Mouse (Mus musculus): Measurements from ENCODE around the gene Trpc3. TPM values are rescaled to one million over a fixed set of nuclear protein-coding genes. Genes with fewer than 3 reads are reported as not detected.

Trpc3 gene
- polyA plus RNA-seq, 2 experiments = 0.15 to 0.23 TPM

DNA sequence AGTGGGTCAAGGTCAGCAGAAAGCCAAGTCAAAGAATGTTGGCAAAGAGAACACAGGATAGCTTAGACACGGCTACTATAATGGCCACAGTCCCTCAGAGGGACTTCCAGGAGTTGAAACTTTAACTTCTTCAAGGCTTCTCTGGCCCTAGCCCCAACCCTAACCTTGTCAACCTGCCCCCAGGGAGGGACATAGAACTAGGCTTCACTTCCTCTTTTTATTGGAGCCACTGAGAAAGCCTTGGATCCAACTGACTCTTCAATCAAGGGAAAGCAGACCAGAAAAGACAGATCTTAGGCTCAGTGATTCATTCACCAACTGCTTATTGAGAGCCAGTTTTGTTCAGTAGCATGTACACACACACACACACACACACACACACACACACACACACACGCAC lies 63.2 kb downstream of the Trpc3 start:
- Histone ChIP-seq H3K4me1 (replicated peaks; ENCODE audit: control insufficient read depth in 2 of 2, insufficient read depth in 2 of 2, low read length in 1 of 2) (no peaks in the 10 kb centered on the region), H3K9me3 (ENCODE audit: control insufficient read depth, low read length) (no peaks in the 10 kb centered on the region), H3K9ac (replicated peaks) (no peak overlapping the region), H3K4me3 (ENCODE audit: insufficient read depth in 1 of 2, low read depth in 2 of 2, low read length in 2 of 2) (no peak overlapping the region), H3K36me3 (replicated peaks; ENCODE audit: control insufficient read depth, insufficient read depth, low read depth) (no peaks in the 10 kb centered on the region), H3K27ac (no peak overlapping the region), H3K4me2 (ENCODE audit: low read depth) (no peak overlapping the region), H3K27me3 (ENCODE audit: control insufficient read depth, insufficient read depth, low read length) (no peaks in the 10 kb centered on the region)
- no peak for ATAC-seq (ENCODE audit: insufficient read depth)
- DNase-seq (ENCODE audit: low read depth in 3 of 3, low spot score in 3 of 3) = no peak
- TF ChIP-seq CTCF (IDR thresholded peaks at IDR 0.05; ENCODE audit: low read depth) (no peak), EP300 (IDR thresholded peaks at IDR 0.05; ENCODE audit: low read depth) (no peak)
- WGBS (ENCODE audit: insufficient replicate concordance) = 43% methylated on average over 2 of the region's 2 CpGs

DNA sequence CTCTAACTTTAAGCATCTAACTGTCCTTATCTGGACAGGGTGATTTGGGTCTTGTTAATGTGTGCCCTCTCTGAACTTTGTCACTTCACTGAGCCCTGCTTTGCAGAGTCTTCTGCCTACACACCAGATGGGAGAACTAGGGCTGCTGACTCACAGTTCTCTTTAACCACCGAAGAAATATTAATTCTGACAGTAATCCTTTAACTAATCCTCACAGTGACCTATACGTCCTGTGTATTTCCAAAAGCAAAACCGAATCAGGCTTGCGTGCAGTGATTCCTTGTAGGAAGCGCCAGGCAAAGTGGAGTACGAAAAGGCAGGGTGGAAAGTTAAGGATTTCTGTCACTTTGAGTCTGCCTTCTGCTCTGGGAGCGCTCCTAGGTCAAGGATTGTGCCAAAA lies 71.8 kb downstream of the Trpc3 start:
- ATAC-seq (ENCODE audit: insufficient read depth) = no peak
- H3K4me3 ChIP-seq (ENCODE audit: insufficient read depth in 1 of 2, low read depth in 2 of 2, low read length in 2 of 2) = no peak overlapping the region
- WGBS (ENCODE audit: insufficient replicate concordance) = 55% methylated on average over 7 of the region's 7 CpGs

DNA sequence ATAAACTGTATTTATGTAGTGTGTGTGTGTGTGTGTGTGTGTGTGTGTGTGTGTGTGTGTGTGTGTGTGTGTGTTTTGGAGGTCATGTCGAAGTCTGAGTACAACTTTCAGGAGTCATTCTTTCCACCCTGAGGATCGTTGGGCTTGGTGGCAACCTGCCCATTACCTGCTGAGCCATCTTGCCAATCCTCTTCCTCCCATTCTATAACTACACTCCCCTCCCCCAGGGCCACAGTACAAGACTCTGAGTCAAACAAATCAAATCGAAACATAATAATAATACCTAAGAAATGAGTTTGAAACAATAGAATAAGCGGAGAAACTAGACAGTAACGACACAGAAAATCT lies 76.1 kb downstream of the Trpc3 start:
- H3K27me3 ChIP-seq (ENCODE audit: control insufficient read depth, insufficient read depth, low read length) = no peaks in the 10 kb centered on the region
- H3K9me3 ChIP-seq (ENCODE audit: control insufficient read depth, low read length) = no peaks in the 10 kb centered on the region
- DNase-seq (ENCODE audit: low read depth in 3 of 3, low spot score in 3 of 3) (no peak), ATAC-seq (ENCODE audit: insufficient read depth) (no peak)
- H3K36me3 ChIP-seq (replicated peaks; ENCODE audit: control insufficient read depth, insufficient read depth, low read depth) = no peaks in the 10 kb centered on the region
- TF ChIP-seq EP300 (IDR thresholded peaks at IDR 0.05; ENCODE audit: low read depth) = no peak
- TF ChIP-seq CTCF (IDR thresholded peaks at IDR 0.05; ENCODE audit: low read depth) = no peak
- no peak overlapping the region for H3K4me3 ChIP-seq (ENCODE audit: insufficient read depth in 1 of 2, low read depth in 2 of 2, low read length in 2 of 2)
- H3K9ac ChIP-seq (replicated peaks) = no peak overlapping the region
- H3K4me1 ChIP-seq (replicated peaks; ENCODE audit: control insufficient read depth in 2 of 2, insufficient read depth in 2 of 2, low read length in 1 of 2) = peaks cover 3 to 5% of the 10 kb centered on the region in 2 experiments; a peak in 2 of 4 replicates
- no peak overlapping the region for H3K27ac ChIP-seq
- WGBS (ENCODE audit: insufficient replicate concordance) = 63% methylated on average over 5 of the region's 5 CpGs
- H3K4me2 ChIP-seq (ENCODE audit: low read depth) = peak overlapping the region; percentile 77

More for the DNA sequence above, 71.8 kb downstream of the Trpc3 start:
- no peaks in the 10 kb centered on the region for H3K27me3 ChIP-seq (ENCODE audit: control insufficient read depth, insufficient read depth, low read length)
- TF ChIP-seq EP300 (IDR thresholded peaks at IDR 0.05; ENCODE audit: low read depth) = no peak
- 0 out of 2 replicates have a peak overlapping the region, but pooled peaks have one; percentile 15 for H3K4me2 ChIP-seq (ENCODE audit: low read depth)
- 0 out of 4 replicates have a peak, but pooled peaks cover 0 to 2% of the 10 kb centered on the region in 2 experiments for H3K4me1 ChIP-seq (replicated peaks; ENCODE audit: control insufficient read depth in 2 of 2, insufficient read depth in 2 of 2, low read length in 1 of 2)
- no peak overlapping the region for H3K9ac ChIP-seq (replicated peaks)
- H3K27ac ChIP-seq = no peak overlapping the region
- DNase-seq (ENCODE audit: low read depth in 3 of 3, low spot score in 3 of 3) = no peak
- H3K36me3 ChIP-seq (replicated peaks; ENCODE audit: control insufficient read depth, insufficient read depth, low read depth) = no peaks in the 10 kb centered on the region
- no peaks in the 10 kb centered on the region for H3K9me3 ChIP-seq (ENCODE audit: control insufficient read depth, low read length)

GRCm38 (mm10) chr3:36613202-36613907 lies 76.6 kb downstream of the Trpc3 start, which contains the start of gene Bbs7:
Gene Bbs7 (minus strand): TSS chr3:36613477.
- DNase-seq (ENCODE audit: low read depth in 3 of 3, low spot score in 3 of 3) (peak; percentile 90 to 92 (median 90)), ATAC-seq (ENCODE audit: insufficient read depth) (peak; percentile 97)
- Histone ChIP-seq H3K9ac (replicated peaks) (peak within 1 kb of the TSS; percentile 74), H3K27ac (no peak within 1 kb of the TSS), H3K27me3 (ENCODE audit: control insufficient read depth, insufficient read depth, low read length) (no peaks in the 10 kb centered on the region), H3K4me3 (ENCODE audit: insufficient read depth in 1 of 2, low read depth in 2 of 2, low read length in 2 of 2) (peak within 1 kb of the TSS; percentile 63), H3K36me3 (replicated peaks; ENCODE audit: control insufficient read depth, insufficient read depth, low read depth) (no peaks in the 10 kb centered on the region), H3K4me1 (replicated peaks; ENCODE audit: control insufficient read depth in 2 of 2, insufficient read depth in 2 of 2, low read length in 1 of 2) (peaks cover 3 to 5% of the 10 kb centered on the region in 2 experiments; a peak in 2 of 4 replicates), H3K4me2 (ENCODE audit: low read depth) (peak within 1 kb of the TSS; percentile 77), H3K9me3 (ENCODE audit: control insufficient read depth, low read length) (no peaks in the 10 kb centered on the region)
- 4% methylated on average over 38 of the region's 38 CpGs for WGBS (ENCODE audit: insufficient replicate concordance)
- TF ChIP-seq EP300 (IDR thresholded peaks at IDR 0.05; ENCODE audit: low read depth) (no peak), CTCF (IDR thresholded peaks at IDR 0.05; ENCODE audit: low read depth) (peak; percentile 19; the same call in 1 of the 2 replicates)

- no peak for DNase-seq (ENCODE audit: low read depth in 3 of 3, low spot score in 3 of 3)
- no peak for TF ChIP-seq EP300 (IDR thresholded peaks at IDR 0.05; ENCODE audit: low read depth)
- no peak for TF ChIP-seq CTCF (IDR thresholded peaks at IDR 0.05; ENCODE audit: low read depth)
- H3K27me3 ChIP-seq (ENCODE audit: control insufficient read depth, insufficient read depth, low read length) = no peaks in the 10 kb centered on the region
- peak; percentile 19; the same call in 1 of the 2 replicates for ATAC-seq (ENCODE audit: insufficient read depth)
- H3K4me1 ChIP-seq (replicated peaks; ENCODE audit: control insufficient read depth in 2 of 2, insufficient read depth in 2 of 2, low read length in 1 of 2) = peaks cover 3 to 5% of the 10 kb centered on the region in 2 experiments; a peak in 2 of 4 replicates
- no peak overlapping the region for H3K27ac ChIP-seq
- no peaks in the 10 kb centered on the region for H3K36me3 ChIP-seq (replicated peaks; ENCODE audit: control insufficient read depth, insufficient read depth, low read depth)
- H3K4me2 ChIP-seq (ENCODE audit: low read depth) = peak overlapping the region; percentile 77
- H3K4me3 ChIP-seq (ENCODE audit: insufficient read depth in 1 of 2, low read depth in 2 of 2, low read length in 2 of 2) = peak overlapping the region; percentile 63
- no peaks in the 10 kb centered on the region for H3K9me3 ChIP-seq (ENCODE audit: control insufficient read depth, low read length)
- peak overlapping the region; percentile 74 for H3K9ac ChIP-seq (replicated peaks)
- 17% methylated on average over 6 of the region's 6 CpGs for WGBS (ENCODE audit: insufficient replicate concordance)
These were observed 77.3 kb downstream of the Trpc3 start for GRCm38 (mm10) chr3:36612687-36613086.

All from liver, embryonic 14.5 days (tissue).